ENCODE assay signal across 12 mouse cellular contexts in genomic region chr13:117010143-117010542, GRCm38 (mm10). TPM values are rescaled to one million over a fixed set of nuclear protein-coding genes. Genes with fewer than 3 reads are reported as not detected.
DNase-seq lines count a peak whose midpoint lies in the region; ATAC-seq lines count a peak whose summit lies in the region.
"Had no signal": no experiment of that assay in that cellular context is flagged by ENCODE, and none has a peak within 500 bp of the region (broad histone marks: within the 10 kb centered on the region; RNA-seq: fewer than 3 reads in every experiment).

No protein-coding gene starts in this region.

- H3K27me3 ChIP-seq in neural tube, embryonic 14.5 days (ENCODE audit: control insufficient read depth, insufficient read depth, low read length) = no peaks in the 10 kb centered on the region
- H3K27me3 ChIP-seq: limb, embryonic 15.5 days; midbrain, embryonic 12.5 days had no signal

- H3K27ac ChIP-seq in neural tube, embryonic 14.5 days (ENCODE audit: low read depth, low read length) = no peak overlapping the region
- H3K27ac ChIP-seq: limb, embryonic 15.5 days; midbrain, embryonic 12.5 days had no signal

- WGBS in neural tube, embryonic 14.5 days = 63% methylated on average over 8 of the region's 8 CpGs

- no peak overlapping the region for H3K4me2 ChIP-seq in neural tube, embryonic 14.5 days (ENCODE audit: low read depth, low read length)
- H3K4me2 ChIP-seq: limb, embryonic 15.5 days; midbrain, embryonic 12.5 days had no signal

- no peaks in the 10 kb centered on the region for H3K36me3 ChIP-seq in neural tube, embryonic 14.5 days (ENCODE audit: control insufficient read depth, insufficient read depth, low read length)
- H3K36me3 ChIP-seq: G1E; limb, embryonic 15.5 days; midbrain, embryonic 12.5 days had no signal

- no peaks in the 10 kb centered on the region for H3K9me3 ChIP-seq in neural tube, embryonic 14.5 days (ENCODE audit: control insufficient read depth, low read length)
- H3K9me3 ChIP-seq: limb, embryonic 15.5 days; midbrain, embryonic 12.5 days had no signal

- H3K4me3 ChIP-seq in neural tube, embryonic 14.5 days (ENCODE audit: low read depth, low read length) = no peak overlapping the region
- H3K4me3 ChIP-seq: limb, embryonic 15.5 days; midbrain, embryonic 12.5 days had no signal

- no peaks in the 10 kb centered on the region for H3K4me1 ChIP-seq in neural tube, embryonic 14.5 days (ENCODE audit: control insufficient read depth, insufficient read depth, low read length)
- H3K4me1 ChIP-seq: midbrain, embryonic 12.5 days had no signal

- ATAC-seq in neural tube, embryonic 14.5 days (ENCODE audit: low read depth) = peak; percentile 63
- no peak for ATAC-seq in megakaryocyte, adult 5-6 weeks (ENCODE audit: poor library complexity, severe bottlenecking)

- peak; percentile 22 for DNase-seq in layer of hippocampus, adult 11-12 months (ENCODE audit: low spot score)
- no peak for DNase-seq in layer of hippocampus, adult 9-10 months (ENCODE audit: low spot score)
- DNase-seq in cerebellum, adult 11-12 months = peak; percentile 57
- DNase-seq in fat pad, adult 2 months (ENCODE audit: extremely low read depth, low read depth, low spot score) = peak; percentile 50
- no peak for DNase-seq in adrenal gland, adult 18-20 months (ENCODE audit: low spot score in 2 of 2)
- no peak for DNase-seq in liver
- DNase-seq: heart, postnatal 14 days had no signal

- H3K9ac ChIP-seq in neural tube, embryonic 14.5 days (replicated peaks; ENCODE audit: low read depth, low read length) = no peak overlapping the region
- H3K9ac ChIP-seq: limb, embryonic 15.5 days; midbrain, embryonic 12.5 days had no signal

RNA-seq across cellular contexts. Expression of gene Parp8, which starts 15.2 kb away (rescaled TPM):
- 44.9 and 50.6 TPM in 2 replicates for polyA plus RNA-seq in neural tube, embryonic 14.5 days (2014; fragmentation: Nextera tagmentation; extraction: Ambion mirVana)
- 92.0 and 102 TPM in 2 replicates for total RNA-seq in megakaryocyte, adult 5-6 weeks (2015)
- 62.3 and 71.4 TPM in 2 replicates for total RNA-seq in megakaryocyte, adult 5-6 weeks (2017)
- total RNA-seq in adrenal gland, adult 18-20 months (2021) = 1 to 10 TPM; 8.6 to 9.2 TPM
- polyA plus RNA-seq: G1E had no signal

Comparison
In these comparisons a context has a peak if more than half of its experiments do, and no peak if none do; other contexts are left out.
1. DNase-seq: peak in layer of hippocampus, adult 11-12 months (single experiment), cerebellum, adult 11-12 months (single experiment) and fat pad, adult 2 months (single experiment); none in layer of hippocampus, adult 9-10 months (single experiment), adrenal gland, adult 18-20 months (0 of 2) and liver (single experiment).
2. RNA of gene Parp8, which starts 15.2 kb away (total RNA-seq): 62.3 to 102 TPM in megakaryocyte, adult 5-6 weeks; 8.6 to 9.2 TPM in adrenal gland, adult 18-20 months; every median in the first group is over 4 times any median in the second.